Mouse (Mus musculus) cerebellum, postnatal 4 days (tissue): Measurements from ENCODE around the gene Xpa.
"Not testable (repeated sequence)": the region's sequence is repeated elsewhere in the genome, so short reads cannot be mapped to it uniquely, and the experiment has no call there.

ENCODE experiments used
- DNase-seq, 2 experiments: peaks; one replicate each; pipeline ENCODE4 v3.0.0; 2022; ENCODE audit warnings: low spot score in 2 of 2, mixed read lengths in 1 of 2

Gene Xpa

GRCm38 (mm10) chr4:46195781-46196487 is at the start of gene Xpa:
Gene Xpa (minus strand): TSS chr4:46196311.
- DNase-seq, result peak; percentile 84 to 93

- DNase-seq, result no peak
These were observed 39.8 kb upstream of the Xpa start for GRCm38 (mm10) chr4:46235871-46236270.

- no peak for DNase-seq
These were observed 38.6 kb upstream of the Xpa start for GRCm38 (mm10) chr4:46234739-46235138.

DNA sequence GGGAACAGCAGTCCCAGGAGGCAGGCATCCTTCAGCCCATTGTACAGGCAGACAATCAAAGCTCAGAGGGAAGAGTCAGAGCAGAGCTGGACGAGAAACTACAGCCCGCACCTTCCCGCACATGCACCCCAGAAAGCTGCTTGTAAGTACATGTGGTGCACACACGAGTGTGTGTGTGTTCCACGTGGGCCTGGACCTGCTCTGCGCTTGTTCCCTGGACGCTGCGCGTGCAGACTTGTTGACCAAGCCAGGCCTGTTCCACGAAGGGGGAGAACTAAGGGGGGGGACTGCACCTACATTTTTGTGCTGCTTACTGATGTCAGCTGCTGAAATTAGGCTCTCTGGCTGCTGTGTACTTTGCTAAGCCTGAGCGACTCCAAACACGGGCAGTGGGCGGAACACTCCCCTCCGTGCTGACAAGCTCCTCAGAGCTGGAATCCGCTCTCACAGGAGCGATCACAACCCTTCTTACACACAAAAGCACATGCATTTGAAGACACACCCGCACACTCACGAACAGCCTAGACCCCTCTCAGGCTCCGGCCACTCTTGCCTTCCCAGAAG is 30.9 kb upstream of the Xpa start:
- no peak for DNase-seq

DNA sequence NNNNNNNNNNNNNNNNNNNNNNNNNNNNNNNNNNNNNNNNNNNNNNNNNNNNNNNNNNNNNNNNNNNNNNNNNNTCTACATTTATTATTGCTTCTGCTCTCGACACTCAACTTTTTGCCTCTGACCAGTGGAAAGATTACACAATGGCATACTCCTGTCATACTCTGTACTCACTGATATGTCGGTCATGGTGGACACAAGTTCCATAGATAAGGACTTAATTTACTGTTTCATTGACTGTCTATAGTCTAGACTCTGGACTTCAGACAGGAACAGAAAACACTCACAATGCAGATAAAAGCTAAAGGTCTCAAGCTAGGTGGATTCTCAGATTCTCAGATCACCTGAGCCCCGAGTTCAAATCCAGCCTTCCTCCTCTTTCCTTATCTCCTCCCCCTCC is 25.0 kb upstream of the Xpa start:
- DNase-seq, result no peak

DNA sequence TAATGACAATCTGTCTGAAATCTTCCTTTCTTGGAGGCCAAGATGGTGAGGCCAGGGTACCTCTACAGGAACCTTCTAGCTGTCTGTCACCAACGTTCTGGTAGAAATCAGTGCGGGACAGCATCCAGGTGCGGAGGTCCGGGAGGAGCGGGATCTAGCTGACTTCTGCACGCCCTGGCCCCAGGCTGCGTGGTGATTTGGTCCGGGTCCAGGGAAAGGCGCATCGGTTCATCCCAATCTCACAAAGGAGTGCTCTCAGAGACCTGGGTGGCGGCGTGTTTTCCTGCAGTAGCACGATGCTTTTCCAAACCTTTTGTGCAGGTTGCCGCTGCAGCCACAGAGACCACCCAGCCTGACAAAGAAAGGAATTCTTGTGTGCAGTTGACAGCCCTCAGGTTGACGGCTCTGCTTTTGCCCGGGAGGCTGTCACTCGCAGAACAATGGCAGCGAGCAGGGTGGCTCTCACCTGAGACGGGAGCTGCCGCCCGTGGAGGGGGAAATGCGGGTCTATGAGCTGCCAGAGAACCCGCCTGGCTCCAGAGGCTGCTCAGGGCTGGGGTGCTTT is 6.5 kb upstream of the Xpa start:
- peak in 1 of 2 experiments; percentile 44 for DNase-seq

GRCm38 (mm10) chr4:46201834-46202561 is 5.9 kb upstream of the Xpa start:
- peak in 1 of 2 experiments; percentile 70 for DNase-seq

DNA sequence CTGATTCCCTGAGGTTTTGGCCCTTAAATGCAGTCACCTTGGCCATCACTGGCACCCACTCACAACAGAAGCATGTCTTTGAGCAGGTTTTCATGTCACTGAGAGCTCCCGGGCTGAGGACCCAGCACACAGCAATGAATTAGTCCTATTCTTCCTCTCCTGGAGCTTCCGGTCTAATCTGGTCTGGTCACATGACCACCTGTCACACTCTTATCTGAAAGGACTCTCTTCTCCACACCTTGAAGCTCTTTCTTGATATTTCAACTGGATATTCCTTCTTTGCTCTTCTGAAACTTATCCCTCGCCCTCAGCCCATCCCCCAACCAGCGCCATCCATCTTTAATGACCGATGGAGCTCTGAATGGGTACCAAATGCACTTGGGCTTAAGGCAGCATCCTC is 2.0 kb upstream of the Xpa start:
- DNase-seq, result no peak

GRCm38 (mm10) chr4:46196513-46196912 is 402 bp upstream of the Xpa start:
- no peak for DNase-seq

GRCm38 (mm10) chr4:46192011-46192410 is 4.1 kb downstream of the Xpa start:
- DNase-seq, result not testable (repeated sequence)

GRCm38 (mm10) chr4:46186466-46186865 is 9.6 kb downstream of the Xpa start:
- no peak for DNase-seq

- no peak for DNase-seq
These were observed 10.2 kb downstream of the Xpa start for GRCm38 (mm10) chr4:46185890-46186289.

DNA sequence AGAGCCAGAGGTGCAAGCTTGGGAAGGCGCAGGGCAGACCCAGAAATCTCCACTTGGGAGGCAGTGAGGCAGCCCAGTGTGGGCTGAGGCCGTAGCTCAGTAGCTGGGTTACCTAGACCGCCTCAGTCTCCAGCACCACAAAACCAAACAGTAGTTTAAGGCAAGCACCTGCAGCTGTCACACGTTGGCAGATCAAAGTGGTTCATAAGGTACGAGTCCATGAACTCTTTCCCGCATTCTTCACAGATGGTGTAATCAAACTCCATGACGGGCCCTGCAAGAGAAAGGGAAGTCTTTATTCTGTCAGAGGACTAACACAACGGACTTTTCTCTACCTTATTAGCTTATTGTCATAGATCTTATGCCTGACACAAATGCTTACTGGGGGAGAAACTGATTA is 10.7 kb downstream of the Xpa start:
- no peak for DNase-seq

DNA sequence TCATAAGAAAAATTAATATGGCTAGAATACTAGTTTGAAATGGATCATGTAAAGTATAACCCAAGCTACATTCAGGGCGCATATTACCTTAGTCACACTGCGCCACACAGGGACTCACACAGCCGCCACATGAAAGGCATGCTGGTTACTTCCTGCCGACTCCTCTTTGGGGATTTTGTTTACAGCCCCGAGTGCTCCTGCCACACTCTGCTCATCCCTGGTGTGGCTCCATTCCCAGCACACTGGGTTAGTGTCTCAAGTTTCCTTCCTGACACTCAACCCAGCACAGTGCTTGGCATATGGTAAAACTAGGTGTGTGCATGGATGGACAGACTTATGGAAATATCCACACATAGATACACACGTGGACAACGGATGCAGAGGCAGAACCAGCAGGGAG is 13.9 kb downstream of the Xpa start:
- no peak for DNase-seq

DNA sequence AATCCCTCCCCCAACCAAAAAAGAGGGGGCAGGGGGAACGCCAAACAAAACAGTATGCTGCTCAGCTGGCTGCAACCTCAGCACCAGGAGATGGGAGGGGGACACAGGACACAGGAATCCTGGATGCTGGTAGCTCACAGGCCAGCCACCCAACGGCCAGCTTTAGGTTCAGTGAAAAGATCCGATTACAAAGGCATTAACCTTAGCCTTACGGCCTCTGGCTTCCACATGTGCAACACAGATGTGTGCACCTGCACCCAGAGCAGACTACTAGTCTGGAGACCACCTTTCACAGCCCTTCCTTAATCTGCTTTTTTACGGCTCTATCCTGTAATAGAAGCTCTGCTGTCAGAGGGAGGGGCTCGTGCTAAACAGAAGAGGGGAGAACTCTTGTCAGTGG is 14.9 kb downstream of the Xpa start:
- no peak for DNase-seq

- DNase-seq, result no peak
These were observed 18.6 kb downstream of the Xpa start for GRCm38 (mm10) chr4:46177496-46177895.

DNA sequence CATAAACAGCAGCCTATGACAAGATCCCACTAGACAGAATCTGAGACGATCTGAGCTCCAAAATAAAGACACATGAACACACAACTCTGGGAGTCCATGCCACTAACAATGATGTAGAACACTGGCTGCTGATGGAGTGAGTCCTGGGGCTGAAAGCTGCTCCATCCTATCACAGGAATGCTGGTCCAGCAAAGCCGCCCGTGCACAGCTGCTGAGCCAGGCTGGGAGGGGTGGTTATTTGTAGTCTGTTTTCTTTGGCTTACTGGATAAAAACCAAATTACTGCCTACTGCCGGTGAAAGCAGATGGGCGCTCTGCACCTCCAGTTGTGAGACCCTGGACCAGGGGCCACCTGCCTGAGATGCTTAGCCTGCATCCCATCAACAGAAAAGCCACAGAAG is 19.1 kb downstream of the Xpa start:
- DNase-seq, result no peak

GRCm38 (mm10) chr4:46176313-46176712 is 19.8 kb downstream of the Xpa start:
- DNase-seq, result no peak

DNA sequence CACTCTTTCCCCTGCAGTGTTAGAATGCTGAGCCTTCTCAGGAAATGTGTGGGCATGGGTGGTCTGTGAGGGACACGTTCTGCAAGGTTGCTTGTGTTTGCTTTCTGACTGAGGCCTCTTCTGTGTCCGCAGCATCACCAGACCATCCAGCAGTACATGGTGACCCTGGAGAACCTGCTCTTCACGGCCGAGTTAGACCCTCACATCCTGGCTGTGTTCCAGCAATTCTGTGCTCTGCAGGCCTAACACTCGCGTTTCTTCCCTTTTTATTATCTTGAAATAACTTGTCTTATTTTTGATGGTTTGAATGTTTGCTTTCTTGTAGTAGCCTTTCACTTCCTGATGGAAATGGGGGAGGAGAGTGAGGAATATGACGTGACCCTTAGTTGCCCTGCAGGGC is 24.4 kb downstream of the Xpa start:
- DNase-seq, result no peak

- DNase-seq, result no peak
These were observed 30.3 kb downstream of the Xpa start for GRCm38 (mm10) chr4:46165831-46166230.

- DNase-seq, result no peak
These were observed 32.1 kb downstream of the Xpa start for GRCm38 (mm10) chr4:46164027-46164426.

DNA sequence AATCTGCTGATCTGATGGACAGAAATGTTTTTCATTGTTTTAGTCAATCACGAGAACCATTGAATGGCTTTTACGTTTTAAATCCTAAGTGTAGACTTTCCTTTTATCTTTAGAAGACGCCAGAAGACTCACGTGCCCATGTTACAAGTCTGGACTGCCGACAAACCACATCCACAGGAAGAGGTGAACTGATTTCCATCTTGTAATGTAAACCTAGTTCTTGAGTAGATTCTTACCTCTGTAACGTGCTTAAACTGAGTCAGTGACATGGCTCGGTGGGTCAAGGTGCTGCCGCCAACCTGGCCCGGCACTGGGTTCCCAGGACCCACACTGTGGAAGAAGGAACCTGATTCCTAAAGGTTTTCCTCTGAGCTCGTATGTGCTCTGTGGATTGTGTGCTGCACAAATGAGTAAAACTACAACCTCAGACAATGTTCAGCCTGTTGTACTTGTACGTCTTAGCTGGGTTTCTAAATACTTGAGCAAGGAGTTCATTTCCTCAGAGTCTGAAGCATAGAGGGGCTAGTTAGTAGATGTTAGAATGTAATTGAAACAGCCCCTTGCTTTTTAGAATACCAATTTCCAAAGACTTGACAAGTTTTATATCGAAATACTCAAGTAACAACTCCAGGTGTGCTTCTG is 44.1 kb downstream of the Xpa start:
- DNase-seq, result no peak
